Mouse (Mus musculus) right cerebral cortex, postnatal 25 days (tissue): ENCODE data around the gene Zfyve19.

ENCODE experiments used
- DNase-seq: peaks from one replicate; pipeline ENCODE4 v3.0.0; 2022

Gene Zfyve19

DNA sequence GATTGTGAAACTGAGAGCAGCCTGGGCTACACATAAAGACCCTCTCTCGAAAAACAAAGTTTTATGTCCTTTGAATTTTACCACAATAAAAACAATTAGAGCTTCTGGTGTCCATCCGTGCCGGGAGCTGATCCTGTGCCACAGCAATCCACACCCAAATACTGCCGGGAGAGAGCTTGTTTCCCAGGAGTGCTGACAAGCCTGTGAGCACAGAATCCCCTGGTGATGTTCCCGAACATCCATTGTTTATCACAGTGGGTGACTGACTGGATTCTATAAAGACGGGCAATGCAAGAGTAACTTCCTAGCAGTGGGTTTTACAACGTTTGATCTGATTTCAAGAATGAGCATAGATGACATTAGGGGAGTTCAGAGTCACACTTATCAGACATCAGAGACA, 46.6 kb downstream of the Zfyve19 start:
- no peak for DNase-seq

DNA sequence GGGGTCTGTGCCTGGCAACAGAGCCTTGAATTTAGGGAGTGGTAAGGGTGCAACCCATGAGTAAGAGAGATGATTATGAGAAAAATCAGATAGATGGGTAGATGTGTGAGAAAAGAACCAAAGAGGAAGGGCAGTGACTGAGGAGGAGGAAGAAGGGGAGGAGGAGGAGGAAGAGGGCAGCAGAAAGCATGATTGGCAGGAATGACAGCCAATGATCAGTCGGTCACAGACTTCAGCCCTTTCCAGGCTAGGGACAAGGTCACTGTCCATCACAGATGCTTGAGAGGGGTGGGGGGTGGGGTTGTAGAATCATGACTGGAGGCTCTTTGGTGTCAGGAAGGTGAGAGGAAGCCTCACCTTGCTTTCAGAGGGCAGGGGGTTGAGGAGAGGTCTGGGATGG, 52.1 kb downstream of the Zfyve19 start:
- DNase-seq = no peak

DNA sequence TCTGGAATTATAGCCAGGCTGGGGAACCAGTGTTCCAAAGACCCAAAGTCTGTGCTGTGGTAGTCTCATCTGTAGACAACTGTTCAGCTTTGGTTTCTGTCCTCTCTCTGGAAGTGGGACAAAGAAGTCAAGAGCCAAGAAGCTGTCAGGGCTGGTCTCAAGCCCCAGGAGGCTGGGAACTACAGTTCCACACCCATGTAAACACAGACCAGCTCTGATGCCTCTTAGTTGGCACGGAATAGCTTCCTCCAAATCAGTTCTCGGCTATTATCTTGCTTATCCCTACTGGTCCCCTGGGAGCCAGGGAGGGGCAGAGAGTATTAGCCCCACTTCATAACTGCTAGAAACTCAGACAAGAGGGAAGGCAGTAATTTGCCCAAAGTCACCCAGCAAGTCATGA, 52.9 kb downstream of the Zfyve19 start:
- DNase-seq = no peak

DNA sequence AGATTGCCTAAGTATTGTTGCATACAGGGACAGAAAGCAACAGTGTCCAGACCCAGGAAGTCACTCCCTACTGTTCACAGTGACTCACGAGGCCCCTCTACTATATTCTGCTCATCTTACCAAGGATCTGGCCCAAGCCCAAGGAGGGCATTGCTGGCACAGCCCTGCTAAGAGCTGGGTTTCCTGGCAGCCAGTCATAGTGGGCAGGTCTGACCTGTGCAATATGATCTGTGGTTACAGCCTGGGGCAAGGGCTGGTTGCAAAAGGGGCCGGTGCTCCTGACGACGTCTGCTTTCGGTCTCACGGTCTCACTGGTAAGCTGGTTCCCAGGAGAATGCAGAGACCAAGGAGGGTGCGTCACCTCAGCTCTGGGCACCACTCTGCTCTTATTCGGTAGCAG, 54.6 kb downstream of the Zfyve19 start:
- no peak for DNase-seq

DNA sequence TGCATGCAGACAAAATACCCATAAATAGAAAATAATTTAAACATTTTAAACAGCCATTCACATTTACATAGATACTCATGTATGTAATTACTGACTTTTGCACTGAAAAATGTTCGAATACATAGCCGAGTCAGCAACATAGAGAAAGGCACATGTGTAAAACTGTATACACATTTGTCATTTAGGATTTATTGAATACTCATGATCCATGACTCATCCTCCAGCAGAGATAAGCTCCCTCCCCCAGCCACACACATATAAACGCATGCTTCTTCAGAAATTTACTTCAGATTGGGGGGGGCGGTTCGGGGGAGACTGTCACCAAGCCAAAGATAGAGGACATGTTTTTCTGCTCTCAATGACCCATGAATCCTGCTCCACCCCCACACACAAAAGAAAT, 55.4 kb downstream of the Zfyve19 start:
- DNase-seq = no peak
